Mouse (Mus musculus): ENCODE measurements at regions not wholly inside any gene's neighbourhood (a gene's known extent, or its start where the extent isn't known, plus 50 kb on each side); places are given as distances from the start of the nearest gene placed in this dataset.

- DNase-seq (ENCODE audit: low read depth, low spot score): no peak
These were observed 97.3 kb upstream of the Tmtc4 start for GRCm38 (mm10) chr14:123081016-123081714.

GRCm38 (mm10) chr14:123079733-123080132 lies 95.9 kb upstream of the Tmtc4 start:
- DNase-seq (ENCODE audit: low read depth, low spot score): no peak

GRCm38 (mm10) chr14:123078804-123079203 lies 95.0 kb upstream of the Tmtc4 start:
- no peak for DNase-seq (ENCODE audit: low read depth, low spot score)

- no peak for DNase-seq (ENCODE audit: low read depth, low spot score)
These were observed 82.5 kb upstream of the Tmtc4 start for GRCm38 (mm10) chr14:123066344-123066743.

- DNase-seq (ENCODE audit: low read depth, low spot score): no peak
These were observed 81.7 kb upstream of the Tmtc4 start for GRCm38 (mm10) chr14:123065566-123065965.

- no peak for DNase-seq (ENCODE audit: low read depth, low spot score)
These were observed 81.3 kb upstream of the Tmtc4 start for GRCm38 (mm10) chr14:123065136-123065535.

GRCm38 (mm10) chr14:123062908-123063307 lies 79.1 kb upstream of the Tmtc4 start:
- DNase-seq (ENCODE audit: low read depth, low spot score): no peak

GRCm38 (mm10) chr14:123056976-123057375 lies 73.1 kb upstream of the Tmtc4 start:
- DNase-seq (ENCODE audit: low read depth, low spot score): no peak

GRCm38 (mm10) chr14:123048451-123048850 lies 64.6 kb upstream of the Tmtc4 start:
- DNase-seq (ENCODE audit: low read depth, low spot score): no peak

GRCm38 (mm10) chr14:123040046-123040445 lies 56.2 kb upstream of the Tmtc4 start:
- peak; percentile 1 for DNase-seq (ENCODE audit: low read depth, low spot score)

GRCm38 (mm10) chr14:123037444-123037843 lies 53.6 kb upstream of the Tmtc4 start:
- no peak for DNase-seq (ENCODE audit: low read depth, low spot score)
